Mouse (Mus musculus) liver, embryonic 14.5 days (tissue): ENCODE data around the gene Ptges3l.

Experiments used
- CTCF ChIP-seq: IDR thresholded peaks from 2 replicates; pipeline ENCODE4 v1.5.1; 2016; ENCODE audit warnings: antibody characterized with exemption, low read depth, control low read depth
- EP300 ChIP-seq: IDR thresholded peaks from 2 replicates; pipeline ENCODE4 v1.6.1; 2016; ENCODE audit warnings: antibody characterized with exemption, low read depth

DNA sequence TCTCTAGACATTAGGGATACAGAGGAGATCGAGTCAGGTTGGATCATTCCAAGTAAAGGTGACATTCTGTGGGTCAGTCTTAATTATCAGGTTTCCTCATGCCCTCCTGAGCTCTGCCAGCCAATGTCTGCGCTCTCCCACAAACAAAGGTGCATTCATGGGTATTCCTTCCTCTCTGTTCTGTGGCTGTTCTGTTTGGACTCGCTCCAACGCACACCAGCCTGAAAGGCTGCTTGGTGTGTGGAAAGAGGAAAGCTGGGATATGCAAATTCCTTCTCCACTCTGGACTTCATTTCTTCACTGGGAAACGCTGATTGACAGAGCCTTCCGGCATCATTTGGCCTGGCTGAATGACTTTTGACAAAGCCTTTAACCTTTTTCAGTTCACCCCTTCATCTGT is 29.6 kb upstream of the Ptges3l start:
- TF ChIP-seq CTCF (no peak), EP300 (no peak)
